Mouse (Mus musculus): ENCODE results near the gene Fubp3. TPM values are rescaled to one million over a fixed set of nuclear protein-coding genes. Genes with fewer than 3 reads are reported as not detected.
A peak's percentile ranks its signal among the peaks of the same experiment; 100 is the strongest.
"Not testable (repeated sequence)": the region's sequence is repeated elsewhere in the genome, so short reads cannot be mapped to it uniquely, and the experiment has no call there.

Gene Fubp3
- 69.8 and 79.2 TPM in 2 replicates for polyA plus RNA-seq (2015; fragmentation: Nextera tagmentation; extraction: Ambion mirVana)

- no peaks in the 10 kb centered on the region for H3K9me3 ChIP-seq
- H3K36me3 ChIP-seq: peaks cover 12% of the 10 kb centered on the region
- no peaks in the 10 kb centered on the region for H3K27me3 ChIP-seq
- WGBS: 1% methylated on average over 50 of the region's 51 CpGs
- H3K4me1 ChIP-seq: peaks cover 19% of the 10 kb centered on the region
- H3K9ac ChIP-seq: peak within 1 kb of the TSS; percentile 97
- peak within 1 kb of the TSS; percentile 100 for H3K4me3 ChIP-seq
- H3K4me2 ChIP-seq: peak within 1 kb of the TSS; percentile 81
- H3K27ac ChIP-seq: peak within 1 kb of the TSS; percentile 92
- peak; percentile 94 for ATAC-seq (ENCODE audit: insufficient number of reproducible peaks, low FRiP score, low TSS enrichment, low read depth)
Measured at GRCm38 (mm10) chr2:31572051-31572914, at the start of gene Fubp3. Gene Fubp3, plus strand, starts transcription at chr2:31572651.

GRCm38 (mm10) chr2:31524641-31525040, 47.8 kb upstream of the Fubp3 start:
- Histone ChIP-seq H3K9me3 (no peaks in the 10 kb centered on the region), H3K9ac (no peak overlapping the region), H3K36me3 (no peaks in the 10 kb centered on the region), H3K4me2 (no peak overlapping the region), H3K4me3 (no peak overlapping the region), H3K27me3 (no peaks in the 10 kb centered on the region), H3K27ac (no peak overlapping the region), H3K4me1 (0 out of 2 replicates have a peak, but pooled peaks cover 3% of the 10 kb centered on the region)
- 57% methylated on average over 5 of the region's 5 CpGs for WGBS
- ATAC-seq (ENCODE audit: insufficient number of reproducible peaks, low FRiP score, low TSS enrichment, low read depth): no peak

GRCm38 (mm10) chr2:31525778-31526177, 46.7 kb upstream of the Fubp3 start:
- Histone ChIP-seq H3K4me3 (no peak overlapping the region), H3K4me2 (no peak overlapping the region), H3K9ac (no peak overlapping the region), H3K9me3 (no peaks in the 10 kb centered on the region), H3K36me3 (no peaks in the 10 kb centered on the region), H3K4me1 (0 out of 2 replicates have a peak, but pooled peaks cover 3% of the 10 kb centered on the region), H3K27me3 (no peaks in the 10 kb centered on the region), H3K27ac (no peak overlapping the region)
- ATAC-seq (ENCODE audit: insufficient number of reproducible peaks, low FRiP score, low TSS enrichment, low read depth): no peak
- 33% methylated on average over 10 of the region's 10 CpGs for WGBS

- H3K4me2 ChIP-seq: no peak overlapping the region
- 54% methylated on average over 5 of the region's 5 CpGs for WGBS
- no peak for ATAC-seq (ENCODE audit: insufficient number of reproducible peaks, low FRiP score, low TSS enrichment, low read depth)
- H3K27ac ChIP-seq: no peak overlapping the region
- H3K4me1 ChIP-seq: 0 out of 2 replicates have a peak, but pooled peaks cover 3% of the 10 kb centered on the region
- no peak overlapping the region for H3K4me3 ChIP-seq
- no peaks in the 10 kb centered on the region for H3K36me3 ChIP-seq
- H3K9me3 ChIP-seq: no peaks in the 10 kb centered on the region
- no peak overlapping the region for H3K9ac ChIP-seq
- H3K27me3 ChIP-seq: no peaks in the 10 kb centered on the region
Measured at GRCm38 (mm10) chr2:31530201-31530600, 42.2 kb upstream of the Fubp3 start.

- no peak overlapping the region for H3K9ac ChIP-seq
- H3K4me1 ChIP-seq: no peaks in the 10 kb centered on the region
- no peaks in the 10 kb centered on the region for H3K36me3 ChIP-seq
- no peak overlapping the region for H3K4me2 ChIP-seq
- H3K27ac ChIP-seq: no peak overlapping the region
- H3K9me3 ChIP-seq: no peaks in the 10 kb centered on the region
- ATAC-seq (ENCODE audit: insufficient number of reproducible peaks, low FRiP score, low TSS enrichment, low read depth): no peak
- no peaks in the 10 kb centered on the region for H3K27me3 ChIP-seq
- H3K4me3 ChIP-seq: no peak overlapping the region
- 52% methylated on average over 5 of the region's 5 CpGs for WGBS
Measured at GRCm38 (mm10) chr2:31537054-31537453, 35.4 kb upstream of the Fubp3 start.

GRCm38 (mm10) chr2:31538745-31539144, 33.7 kb upstream of the Fubp3 start:
- Histone ChIP-seq H3K27me3 (no peaks in the 10 kb centered on the region), H3K4me2 (no peak overlapping the region), H3K9me3 (no peaks in the 10 kb centered on the region), H3K4me3 (no peak overlapping the region), H3K9ac (no peak overlapping the region), H3K36me3 (no peaks in the 10 kb centered on the region), H3K4me1 (no peaks in the 10 kb centered on the region), H3K27ac (no peak overlapping the region)
- no peak for ATAC-seq (ENCODE audit: insufficient number of reproducible peaks, low FRiP score, low TSS enrichment, low read depth)
- 65% methylated on average over 5 of the region's 5 CpGs for WGBS

GRCm38 (mm10) chr2:31541581-31541980, 30.9 kb upstream of the Fubp3 start:
- Histone ChIP-seq H3K4me3 (no peak overlapping the region), H3K27ac (no peak overlapping the region), H3K9me3 (no peaks in the 10 kb centered on the region), H3K36me3 (no peaks in the 10 kb centered on the region), H3K4me1 (no peaks in the 10 kb centered on the region), H3K4me2 (no peak overlapping the region), H3K9ac (no peak overlapping the region), H3K27me3 (no peaks in the 10 kb centered on the region)
- WGBS: 80% methylated on average over 5 of the region's 5 CpGs
- no peak; the same call in 1 of the 2 replicates for ATAC-seq (ENCODE audit: insufficient number of reproducible peaks, low FRiP score, low TSS enrichment, low read depth)

GRCm38 (mm10) chr2:31547726-31548125, 24.7 kb upstream of the Fubp3 start:
- Histone ChIP-seq H3K4me1 (no peaks in the 10 kb centered on the region), H3K4me3 (no peak overlapping the region), H3K36me3 (no peaks in the 10 kb centered on the region), H3K9me3 (no peaks in the 10 kb centered on the region), H3K4me2 (no peak overlapping the region), H3K9ac (no peak overlapping the region), H3K27me3 (no peaks in the 10 kb centered on the region), H3K27ac (no peak overlapping the region)
- ATAC-seq (ENCODE audit: insufficient number of reproducible peaks, low FRiP score, low TSS enrichment, low read depth): no peak
- 59% methylated on average over 11 of the region's 11 CpGs for WGBS

- WGBS: 78% methylated on average over 3 of the region's 3 CpGs
- H3K9me3 ChIP-seq: no peaks in the 10 kb centered on the region
Measured at GRCm38 (mm10) chr2:31550503-31550902, 21.9 kb upstream of the Fubp3 start.

GRCm38 (mm10) chr2:31551351-31551750, 21.1 kb upstream of the Fubp3 start:
- not testable (repeated sequence) for H3K4me1 ChIP-seq; H3K4me2 ChIP-seq; H3K27me3 ChIP-seq; H3K4me3 ChIP-seq; H3K9ac ChIP-seq; H3K36me3 ChIP-seq; H3K9me3 ChIP-seq; H3K27ac ChIP-seq; ATAC-seq (ENCODE audit: insufficient number of reproducible peaks, low FRiP score, low TSS enrichment, low read depth)
- 81% methylated on average over 3 of the region's 3 CpGs for WGBS

More at GRCm38 (mm10) chr2:31550503-31550902, 21.9 kb upstream of the Fubp3 start:
- no peak overlapping the region for H3K9ac ChIP-seq
- H3K4me2 ChIP-seq: no peak overlapping the region
- H3K4me3 ChIP-seq: no peak overlapping the region
- no peaks in the 10 kb centered on the region for H3K27me3 ChIP-seq
- ATAC-seq (ENCODE audit: insufficient number of reproducible peaks, low FRiP score, low TSS enrichment, low read depth): no peak
- H3K36me3 ChIP-seq: no peaks in the 10 kb centered on the region
- H3K4me1 ChIP-seq: no peaks in the 10 kb centered on the region
- H3K27ac ChIP-seq: no peak overlapping the region

- H3K9ac ChIP-seq: no peak overlapping the region
- no peak overlapping the region for H3K4me2 ChIP-seq
- H3K4me1 ChIP-seq: no peaks in the 10 kb centered on the region
- H3K27me3 ChIP-seq: no peaks in the 10 kb centered on the region
- no peaks in the 10 kb centered on the region for H3K36me3 ChIP-seq
- no peak overlapping the region for H3K4me3 ChIP-seq
- no peak for ATAC-seq (ENCODE audit: insufficient number of reproducible peaks, low FRiP score, low TSS enrichment, low read depth)
- no peak overlapping the region for H3K27ac ChIP-seq
- no peaks in the 10 kb centered on the region for H3K9me3 ChIP-seq
- WGBS: 86% methylated on average over 10 of the region's 10 CpGs
Measured at GRCm38 (mm10) chr2:31551971-31552370, 20.5 kb upstream of the Fubp3 start.

GRCm38 (mm10) chr2:31554619-31555018, 17.8 kb upstream of the Fubp3 start:
- Histone ChIP-seq H3K4me3 (no peak overlapping the region), H3K4me2 (no peak overlapping the region), H3K9me3 (no peaks in the 10 kb centered on the region), H3K4me1 (no peaks in the 10 kb centered on the region), H3K27me3 (no peaks in the 10 kb centered on the region), H3K9ac (no peak overlapping the region), H3K36me3 (no peaks in the 10 kb centered on the region), H3K27ac (no peak overlapping the region)
- no peak for ATAC-seq (ENCODE audit: insufficient number of reproducible peaks, low FRiP score, low TSS enrichment, low read depth)
- 85% methylated on average over 5 of the region's 5 CpGs for WGBS

Data from limb, embryonic 15.5 days (tissue).